Comparison of ENCODE assay signal across 11 mouse cellular contexts in genomic region chr11:81897547-81898354, GRCm38 (mm10). TPM values are rescaled to one million over a fixed set of nuclear protein-coding genes. Genes with fewer than 3 reads are reported as not detected.
DNase-seq lines count a peak whose midpoint lies in the region; ATAC-seq and TF ChIP-seq lines count a peak whose summit lies in the region.
"Had no signal": no experiment of that assay in that cellular context is flagged by ENCODE, and none has a peak within 500 bp of the region (broad histone marks: within the 10 kb centered on the region; RNA-seq: fewer than 3 reads in every experiment).

No protein-coding gene starts in this region.

- no peaks in the 10 kb centered on the region for H3K36me3 ChIP-seq in embryonic facial prominence, embryonic 14.5 days (ENCODE audit: control insufficient read depth, insufficient read depth, low read length)
- no peaks in the 10 kb centered on the region for H3K36me3 ChIP-seq in hindbrain, postnatal 0 days (ENCODE audit: insufficient read depth, low read length)
- H3K36me3 ChIP-seq in midbrain, embryonic 16.5 days (ENCODE audit: control insufficient read depth, insufficient read depth, low read length), result no peaks in the 10 kb centered on the region
- H3K36me3 ChIP-seq: embryonic facial prominence, embryonic 12.5 days; lung, embryonic 15.5 days had no signal

- ATAC-seq in embryonic facial prominence, embryonic 14.5 days (ENCODE audit: low read depth), result no peak; the same call in 1 of the 2 replicates
- ATAC-seq in hindbrain, postnatal 0 days, result peak; percentile 76
- peak; percentile 90 for ATAC-seq in midbrain, embryonic 16.5 days

- no peak for TF ChIP-seq CTCF in hindbrain, postnatal 0 days (IDR thresholded peaks at IDR 0.05; ENCODE audit: low read depth)

- no peak overlapping the region for H3K4me3 ChIP-seq in embryonic facial prominence, embryonic 14.5 days (ENCODE audit: low read depth, low read length)
- no peak overlapping the region for H3K4me3 ChIP-seq in hindbrain, postnatal 0 days (ENCODE audit: low read length)
- H3K4me3 ChIP-seq in midbrain, embryonic 16.5 days (ENCODE audit: low read depth, low read length), result no peak overlapping the region
- H3K4me3 ChIP-seq: embryonic facial prominence, embryonic 12.5 days; lung, embryonic 15.5 days had no signal

- no peaks in the 10 kb centered on the region for H3K27me3 ChIP-seq in embryonic facial prominence, embryonic 14.5 days (replicated peaks; ENCODE audit: control insufficient read depth, insufficient read depth, low read length)
- H3K27me3 ChIP-seq in hindbrain, postnatal 0 days (ENCODE audit: insufficient read depth, low read length), result no peaks in the 10 kb centered on the region
- no peaks in the 10 kb centered on the region for H3K27me3 ChIP-seq in midbrain, embryonic 16.5 days (ENCODE audit: control insufficient read depth, insufficient read depth, low read depth, low read length)
- H3K27me3 ChIP-seq: embryonic facial prominence, embryonic 12.5 days; lung, embryonic 15.5 days had no signal

- 11% methylated on average over 8 of the region's 8 CpGs for WGBS in embryonic facial prominence, embryonic 14.5 days
- WGBS in hindbrain, postnatal 0 days, result 4% methylated on average over 8 of the region's 8 CpGs
- WGBS in midbrain, embryonic 16.5 days, result under 1% methylated on average over 8 of the region's 8 CpGs

- H3K9ac ChIP-seq in embryonic facial prominence, embryonic 14.5 days (ENCODE audit: low read depth, low read length), result no peak overlapping the region
- H3K9ac ChIP-seq in hindbrain, postnatal 0 days (replicated peaks; ENCODE audit: low read length), result no peak overlapping the region
- H3K9ac ChIP-seq in midbrain, embryonic 16.5 days (ENCODE audit: low read depth, low read length), result 0 out of 2 replicates have a peak overlapping the region, but pooled peaks have one; percentile 26
- H3K9ac ChIP-seq: embryonic facial prominence, embryonic 12.5 days; lung, embryonic 15.5 days had no signal

- no peak overlapping the region for H3K4me2 ChIP-seq in embryonic facial prominence, embryonic 14.5 days (ENCODE audit: low read depth, low read length)
- H3K4me2 ChIP-seq in hindbrain, postnatal 0 days (ENCODE audit: low read depth, low read length), result no peak overlapping the region
- H3K4me2 ChIP-seq in midbrain, embryonic 16.5 days (ENCODE audit: low read length), result peak overlapping the region; percentile 17; the same call in 1 of the 2 replicates
- H3K4me2 ChIP-seq: embryonic facial prominence, embryonic 12.5 days; lung, embryonic 15.5 days had no signal

- H3K9me3 ChIP-seq in embryonic facial prominence, embryonic 14.5 days (ENCODE audit: control insufficient read depth, low read length), result no peaks in the 10 kb centered on the region
- no peaks in the 10 kb centered on the region for H3K9me3 ChIP-seq in hindbrain, postnatal 0 days (ENCODE audit: low read length)
- no peaks in the 10 kb centered on the region for H3K9me3 ChIP-seq in midbrain, embryonic 16.5 days (replicated peaks; ENCODE audit: control insufficient read depth, low read length, poor library complexity, severe bottlenecking)
- H3K9me3 ChIP-seq: embryonic facial prominence, embryonic 12.5 days; lung, embryonic 15.5 days had no signal

- H3K27ac ChIP-seq in embryonic facial prominence, embryonic 14.5 days (replicated peaks; ENCODE audit: low read depth, low read length), result no peak overlapping the region
- peak overlapping the region; percentile 58 for H3K27ac ChIP-seq in hindbrain, postnatal 0 days
- peak overlapping the region; percentile 82 for H3K27ac ChIP-seq in midbrain, embryonic 16.5 days (ENCODE audit: low read length)
- H3K27ac ChIP-seq: embryonic facial prominence, embryonic 12.5 days; lung, embryonic 15.5 days had no signal

- H3K4me1 ChIP-seq in embryonic facial prominence, embryonic 14.5 days (ENCODE audit: control insufficient read depth, insufficient read depth, low read length), result no peaks in the 10 kb centered on the region
- peaks cover 8% of the 10 kb centered on the region for H3K4me1 ChIP-seq in hindbrain, postnatal 0 days (ENCODE audit: insufficient read depth, low read length)
- H3K4me1 ChIP-seq in midbrain, embryonic 16.5 days (ENCODE audit: control insufficient read depth, insufficient read depth, low read length), result peaks cover 14% of the 10 kb centered on the region
- H3K4me1 ChIP-seq: embryonic facial prominence, embryonic 12.5 days; lung, embryonic 15.5 days had no signal

- peak; percentile 48 for DNase-seq in adrenal gland, postnatal 10 days
- DNase-seq in embryonic facial prominence, embryonic 14.5 days (ENCODE audit: low spot score), result peak; percentile 20
- DNase-seq in hindbrain, postnatal 0 days (ENCODE audit: low spot score), result peak; percentile 72
- DNase-seq in thymus, postnatal 10 days (ENCODE audit: low spot score in 2 of 2), result no peak
- no peak for DNase-seq in spleen, postnatal 4 days (ENCODE audit: low spot score in 2 of 2)
- DNase-seq in kidney, adult 18-20 months, result no peak
- no peak for DNase-seq in gastrocnemius, adult 8-10 months (ENCODE audit: low spot score in 2 of 2)

RNA-seq across cellular contexts. Expression of gene 5530401A14Rik, which starts 37.3 kb away (rescaled TPM):
- total RNA-seq in adrenal gland, postnatal 10 days (2021), result under 1 TPM in 1 of 2 experiments, not detected in 1; 0.12 TPM
- 0.05 TPM in 1 of 2 replicates, not detected in the other for polyA plus RNA-seq in embryonic facial prominence, embryonic 14.5 days (2014; fragmentation: Nextera tagmentation; extraction: Ambion mirVana)
- not detected in 2 replicates for total RNA-seq in hindbrain, postnatal 0 days (2014; rRNA removed)
- polyA plus RNA-seq in hindbrain, postnatal 0 days (2015; fragmentation: Nextera tagmentation; extraction: Ambion mirVana), result 0.38 and 0.68 TPM in 2 replicates
- polyA plus RNA-seq in midbrain, embryonic 16.5 days (2015; fragmentation: Nextera tagmentation; extraction: Ambion mirVana), result 0.61 and 1.0 TPM in 2 replicates
- total RNA-seq in gastrocnemius, adult 8-10 months (2022), result under 1 TPM in 3 of 4 experiments, not detected in 1; 0.12 to 0.13 (median 0.12) TPM
- total RNA-seq: MEL had no signal
- polyA plus RNA-seq: lung, embryonic 15.5 days had no signal

Comparison
In these comparisons a context has a peak if more than half of its experiments do, and no peak if none do; other contexts are left out.
1. DNase-seq: peak in adrenal gland, postnatal 10 days (single experiment), embryonic facial prominence, embryonic 14.5 days (single experiment) and hindbrain, postnatal 0 days (single experiment); none in thymus, postnatal 10 days (0 of 2), spleen, postnatal 4 days (0 of 2), kidney, adult 18-20 months (single experiment) and gastrocnemius, adult 8-10 months (0 of 2).